Mouse (Mus musculus) testis, adult 2 months (tissue): ENCODE data around the gene Smdt1.

Experiments
- CTCF ChIP-seq: fragments of 200-500 bp; IDR thresholded peaks from 2 replicates; pipeline ENCODE4 v1.5.1; 2012; ENCODE audit warnings: low read depth, mild to moderate bottlenecking, inconsistent platforms, low read length, moderate library complexity; ENCODE audit not compliant: control insufficient read depth, insufficient read depth, insufficient replicate concordance
- POLR2A ChIP-seq: fragments of 200-500 bp; IDR thresholded peaks from 2 replicates; pipeline ENCODE4 v1.6.1; 2012; ENCODE audit warnings: low read depth, mild to moderate bottlenecking, inconsistent platforms, low read length, moderate library complexity; ENCODE audit not compliant: control insufficient read depth

DNA sequence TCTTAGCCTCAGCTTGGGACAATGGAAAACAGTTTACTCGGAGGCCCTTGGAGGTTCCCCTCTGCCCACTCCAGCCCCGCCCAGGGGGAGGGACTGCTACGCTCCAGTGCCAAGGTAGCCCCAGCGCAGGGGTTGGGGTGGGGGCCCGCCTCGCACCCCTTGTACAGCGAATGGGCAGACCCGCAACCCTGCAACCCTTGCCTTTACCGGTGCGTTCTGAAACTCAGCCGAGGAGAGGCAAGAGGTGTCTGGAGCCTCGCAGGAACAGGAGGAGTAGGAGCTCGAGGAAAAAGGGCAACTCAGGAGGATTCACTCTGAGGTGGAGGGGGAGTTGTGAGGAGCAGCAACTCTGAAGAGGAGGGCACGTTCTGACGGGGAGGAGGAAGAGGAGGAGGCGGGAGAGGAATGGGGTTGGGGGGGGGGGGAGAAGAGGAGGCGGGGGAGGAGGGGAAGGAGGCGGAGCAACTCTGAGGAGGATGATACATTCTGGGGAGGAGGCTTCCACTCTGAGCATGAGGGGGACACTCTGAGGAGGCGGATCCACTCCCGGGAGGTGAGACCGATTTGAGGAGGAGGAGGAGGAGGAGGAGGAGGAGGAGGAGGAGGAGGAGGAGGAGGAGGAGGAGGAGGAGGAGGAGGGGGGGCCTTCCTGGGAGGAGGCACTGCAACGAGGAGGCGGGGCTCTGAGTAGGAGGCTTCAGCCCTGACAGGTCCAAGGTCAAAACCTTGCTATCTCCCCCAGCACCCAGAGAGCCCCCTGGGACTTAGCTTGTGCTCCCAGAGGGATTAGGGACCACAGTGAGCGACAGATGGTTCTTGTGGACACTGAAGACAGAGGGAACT lies 41.3 kb downstream of the Smdt1 start, which contains the start of gene Cyp2d22:
- no peak for TF ChIP-seq CTCF
- TF ChIP-seq POLR2A: peak; percentile 11; the same call in 1 of the 2 replicates
